Mouse (Mus musculus) lung, postnatal 10 days (tissue): ENCODE measurements at regions not wholly inside any gene's neighbourhood (a gene's known extent, or its start where the extent isn't known, plus 50 kb on each side); places are given as distances from the start of the nearest gene placed in this dataset.
"Not testable (repeated sequence)": the region's sequence is repeated elsewhere in the genome, so short reads cannot be mapped to it uniquely, and the experiment has no call there.

ENCODE experiments used
- DNase-seq: peaks from one replicate; pipeline ENCODE4 v3.0.0; 2021

DNA sequence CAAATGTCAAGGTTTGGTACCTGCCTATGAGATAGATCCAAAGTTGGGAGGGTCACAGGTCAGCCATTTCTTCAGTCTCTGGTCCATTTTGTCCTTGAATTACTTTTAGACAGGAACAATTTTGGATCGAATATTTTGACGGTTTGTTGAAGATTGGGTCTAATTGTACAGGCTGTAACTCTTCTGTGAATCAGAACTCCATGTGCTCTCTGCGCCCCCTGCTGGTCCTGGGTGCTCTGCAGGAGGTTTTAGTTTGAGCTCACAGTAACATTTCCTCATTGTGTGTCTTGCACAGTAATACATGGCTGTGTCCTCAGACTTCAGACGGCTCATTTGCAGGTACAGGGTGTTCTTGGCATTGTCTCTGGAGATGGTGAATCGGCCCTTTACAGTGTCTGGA lies 158.1 kb downstream of the Adam6a start:
- DNase-seq = not testable (repeated sequence)

DNA sequence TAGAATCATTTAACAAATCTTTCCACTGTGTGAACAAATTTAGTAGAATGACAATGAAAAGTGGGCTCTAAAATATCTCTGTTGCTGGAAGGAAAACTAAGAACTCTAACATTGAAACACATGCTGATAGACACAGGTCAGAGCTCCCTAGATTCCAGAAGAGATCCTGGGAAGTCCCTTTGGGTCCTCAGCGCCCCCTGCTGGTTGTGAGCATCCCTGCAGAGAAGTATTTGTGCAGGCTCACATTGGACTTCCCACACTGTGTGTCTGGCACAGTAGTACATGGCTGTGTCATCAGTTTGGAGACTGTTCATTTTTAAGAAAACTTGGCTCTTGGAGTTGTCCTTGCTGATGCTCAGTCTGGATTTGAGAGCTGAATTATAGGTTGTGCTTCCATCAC lies 172.7 kb downstream of the Adam6a start:
- DNase-seq = peak; percentile 6

DNA sequence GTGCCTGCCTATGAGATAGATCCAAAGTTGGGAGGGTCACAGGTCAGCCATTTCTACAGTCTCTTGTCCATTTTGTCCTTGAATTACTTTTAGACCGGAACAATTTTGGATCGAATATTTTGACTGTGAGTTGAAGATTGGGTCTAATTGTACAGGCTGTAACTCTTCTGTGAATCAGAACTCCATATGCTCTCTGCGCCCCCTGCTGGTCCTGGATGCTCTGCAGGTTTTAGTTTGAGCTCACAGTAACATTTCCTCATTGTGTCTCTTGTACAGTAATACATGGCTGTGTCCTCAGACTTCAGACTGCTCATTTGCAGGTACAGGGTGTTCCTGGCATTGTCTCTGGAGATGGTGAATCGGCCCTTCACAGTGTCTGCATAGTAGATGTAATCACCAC lies 192.1 kb downstream of the Adam6a start:
- no peak for DNase-seq

DNA sequence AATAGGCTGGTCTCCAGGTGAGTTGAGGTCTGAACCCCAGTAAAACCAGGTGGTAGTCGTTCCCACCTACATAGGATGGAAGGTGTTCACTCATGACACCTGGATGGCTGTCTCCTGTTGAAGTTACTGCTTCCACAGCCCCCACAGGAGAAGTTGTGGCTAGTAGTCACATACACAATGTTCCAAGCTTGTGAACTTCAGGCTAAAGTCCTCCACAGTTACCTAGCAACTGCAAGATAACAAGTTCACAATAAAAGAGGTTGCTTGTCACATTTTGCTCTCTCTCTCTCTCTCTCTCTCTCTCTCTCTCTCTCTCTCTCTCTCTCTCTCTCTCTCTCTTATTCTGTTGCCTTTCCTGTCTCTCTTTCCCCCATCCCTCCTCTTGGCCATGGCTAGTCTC lies 202.6 kb downstream of the Adam6a start:
- DNase-seq = no peak

DNA sequence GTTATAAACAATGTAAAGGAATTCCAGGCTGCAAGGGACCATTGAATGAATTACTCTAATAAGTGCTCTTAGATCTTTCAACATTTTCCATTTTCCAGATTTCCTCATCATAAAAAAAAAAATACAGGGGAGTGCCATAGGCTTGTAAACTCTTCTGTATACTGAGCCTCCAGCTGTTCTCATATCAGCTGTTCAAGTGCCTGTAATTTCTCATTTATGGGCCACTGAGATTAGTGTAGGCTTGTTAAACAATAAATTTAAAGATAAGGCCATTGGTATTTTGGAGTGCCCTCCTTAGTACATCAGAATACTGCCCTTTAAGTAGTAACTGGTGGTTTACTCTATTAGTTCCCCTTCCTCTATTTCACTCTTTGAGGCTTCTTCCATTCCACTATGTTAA lies 204.3 kb downstream of the Adam6a start:
- DNase-seq = no peak

DNA sequence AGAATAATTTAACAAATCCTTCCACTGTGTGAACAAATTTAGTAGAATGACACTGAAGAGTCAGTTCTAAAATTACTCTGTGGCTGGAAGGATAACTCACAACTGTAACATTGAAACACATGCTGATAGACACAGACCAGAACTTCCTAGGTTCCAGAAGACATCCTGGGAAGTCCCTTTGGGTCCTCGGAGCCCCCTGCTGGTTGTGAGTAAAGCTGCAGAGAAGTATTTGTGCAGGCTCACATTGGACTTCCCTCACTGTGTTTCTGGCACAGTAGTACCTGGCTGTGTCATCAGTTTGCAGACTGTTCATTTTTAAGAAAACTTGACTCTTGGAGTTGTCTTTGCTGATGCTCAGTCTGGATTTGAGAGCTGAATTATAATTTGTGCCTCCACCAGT lies 225.9 kb downstream of the Adam6a start:
- DNase-seq = no peak

DNA sequence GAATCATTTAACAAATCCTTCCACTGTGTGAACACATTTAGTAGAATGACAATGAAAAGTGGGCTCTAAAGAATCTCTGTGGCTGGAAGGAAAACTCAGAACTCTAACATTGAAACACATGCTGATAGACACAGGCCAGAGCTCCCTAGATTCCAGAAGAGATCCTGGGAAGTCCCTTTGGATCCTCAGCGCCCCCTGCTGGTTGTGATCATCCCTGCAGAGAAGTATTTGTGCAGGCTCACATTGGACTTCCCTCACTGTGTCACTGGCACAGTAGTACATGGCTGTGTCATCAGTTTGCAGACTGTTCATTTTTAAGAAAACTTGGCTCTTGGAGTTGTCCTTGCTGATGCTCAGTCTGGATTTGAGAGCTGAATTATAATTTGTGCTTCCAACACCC lies 252.2 kb downstream of the Adam6a start:
- not testable (repeated sequence) for DNase-seq

DNA sequence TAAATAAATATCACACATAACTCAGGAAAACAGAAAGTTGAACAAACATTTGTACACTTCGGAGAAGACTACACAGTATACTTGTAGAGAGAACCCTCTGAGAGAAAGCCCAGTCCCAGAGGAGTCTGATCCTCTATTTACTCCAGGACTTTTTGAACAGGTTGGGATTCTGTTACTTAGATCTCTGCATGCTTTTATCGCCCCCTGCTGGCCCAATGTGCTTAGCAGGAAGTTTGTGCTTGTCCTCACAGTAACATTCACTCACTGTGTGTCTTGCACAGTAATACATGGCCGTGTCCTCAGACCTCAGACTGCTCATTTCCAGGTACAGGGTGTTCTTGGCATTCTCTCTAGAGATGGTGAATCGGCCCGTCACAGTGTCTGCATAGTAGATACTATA lies 282.7 kb downstream of the Adam6a start:
- DNase-seq = no peak

DNA sequence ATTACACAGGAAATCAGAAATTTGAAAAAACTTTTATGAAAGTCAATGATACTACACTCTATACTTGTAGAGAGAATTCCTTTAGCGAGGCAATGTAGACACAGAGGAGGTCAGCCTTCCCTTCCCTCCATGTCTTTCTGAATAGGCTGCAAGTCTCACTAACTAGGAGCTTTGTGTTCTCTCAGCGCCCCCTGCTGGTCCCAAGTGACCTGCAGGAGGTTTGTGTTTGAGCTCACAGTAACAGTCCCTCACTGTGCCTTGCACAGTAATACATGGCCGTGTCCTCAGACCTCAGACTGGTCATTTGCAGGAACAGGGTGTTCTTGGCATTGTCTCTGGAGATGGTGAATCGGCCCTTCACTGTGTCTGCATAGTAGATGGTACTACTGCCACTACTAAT lies 315.2 kb downstream of the Adam6a start:
- no peak for DNase-seq

DNA sequence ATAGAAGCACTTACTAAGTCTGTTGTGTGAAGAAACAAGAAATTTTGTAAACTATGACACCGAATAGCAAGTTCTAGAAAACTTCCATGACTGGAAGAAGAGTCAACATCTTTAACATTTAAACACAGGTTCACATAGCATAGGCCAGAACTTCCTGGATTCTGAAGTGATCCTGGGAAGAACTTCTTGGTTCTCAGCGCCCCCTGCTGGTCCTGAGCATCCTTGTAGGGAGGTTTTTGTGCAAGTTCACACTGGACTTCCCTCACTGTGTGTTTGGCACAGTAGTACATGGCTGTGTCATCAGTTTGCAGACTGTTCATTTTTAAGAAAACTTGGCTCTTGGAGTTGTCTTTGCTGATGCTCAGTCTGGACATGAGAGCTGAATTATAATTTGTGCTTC lies 335.1 kb downstream of the Adam6a start:
- peak; percentile 3 for DNase-seq

DNA sequence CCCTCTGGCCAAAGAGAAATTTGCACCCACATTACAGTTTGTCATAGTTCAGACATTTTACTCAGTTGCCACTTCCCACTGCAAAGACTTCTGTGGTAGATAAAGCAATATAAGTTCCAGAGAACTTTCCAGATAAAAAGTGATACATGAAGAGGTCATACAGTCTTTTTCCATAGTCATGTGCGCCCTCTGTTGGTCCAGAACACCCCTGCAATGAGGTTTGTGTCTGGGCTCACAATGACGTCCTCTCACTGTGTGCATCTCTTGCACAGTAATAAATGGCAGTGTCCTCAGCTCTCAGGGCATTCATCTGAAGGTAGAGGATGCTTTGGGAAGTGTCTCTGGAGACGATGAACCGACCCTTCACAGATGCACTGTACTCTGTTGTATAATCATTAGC lies 352.4 kb downstream of the Adam6a start:
- no peak for DNase-seq

DNA sequence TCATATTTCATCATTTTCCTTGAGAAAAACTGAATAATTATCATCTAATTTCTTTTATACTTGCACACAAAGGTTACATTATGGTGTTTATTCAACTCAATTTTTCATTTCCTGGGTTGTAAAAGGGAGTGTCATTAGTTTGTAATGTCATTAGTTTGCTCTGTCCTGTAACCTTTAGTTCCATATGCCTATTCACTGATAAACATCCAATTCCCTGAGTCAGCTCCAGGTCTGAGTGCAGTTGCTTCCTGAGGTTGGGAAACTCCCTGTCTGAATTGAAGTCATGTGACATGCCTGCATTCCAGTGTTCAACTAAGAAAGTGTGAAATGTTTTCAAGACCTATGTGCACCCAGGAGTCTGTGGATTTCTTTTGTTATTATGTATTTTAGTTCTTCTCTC lies 362.8 kb downstream of the Adam6a start:
- no peak for DNase-seq

DNA sequence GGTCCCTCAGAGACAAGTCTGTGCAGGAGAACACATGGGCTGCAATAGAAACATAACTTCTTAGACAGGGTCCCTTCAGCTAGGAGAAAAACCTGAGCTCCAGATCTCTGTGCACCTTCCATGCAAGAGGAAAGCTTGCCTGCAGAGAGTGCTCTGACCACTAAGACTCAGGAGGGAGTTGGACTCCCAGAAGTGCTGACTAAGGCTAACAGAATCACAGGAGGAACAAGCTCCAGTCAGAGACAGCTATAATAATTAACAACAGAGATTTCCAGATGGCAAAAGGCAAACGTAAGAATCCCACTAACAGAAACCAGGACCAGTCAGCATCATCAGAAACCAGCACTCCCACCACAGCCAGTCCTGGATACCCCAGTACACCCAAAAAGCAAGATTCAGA lies 364.0 kb downstream of the Adam6a start:
- DNase-seq = no peak

DNA sequence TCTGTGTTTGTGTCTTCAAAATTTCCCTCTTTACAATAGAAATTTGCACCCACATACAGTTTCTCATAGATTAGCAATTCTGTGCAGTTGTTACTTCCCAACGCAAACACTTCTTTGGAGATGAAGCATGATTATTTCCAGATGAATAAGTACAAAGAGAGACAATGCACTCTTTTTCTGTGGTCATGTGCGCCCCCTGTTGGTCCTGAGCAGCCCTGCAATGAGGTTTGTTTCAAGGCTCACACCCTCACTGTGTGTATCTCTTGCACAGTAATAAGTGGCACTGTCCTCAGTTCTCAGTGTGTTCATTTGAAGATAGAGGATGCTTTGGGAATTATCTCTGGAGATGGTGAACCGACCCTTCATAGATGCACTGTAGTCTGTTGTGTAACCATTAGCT lies 368.1 kb downstream of the Adam6a start:
- no peak for DNase-seq

DNA sequence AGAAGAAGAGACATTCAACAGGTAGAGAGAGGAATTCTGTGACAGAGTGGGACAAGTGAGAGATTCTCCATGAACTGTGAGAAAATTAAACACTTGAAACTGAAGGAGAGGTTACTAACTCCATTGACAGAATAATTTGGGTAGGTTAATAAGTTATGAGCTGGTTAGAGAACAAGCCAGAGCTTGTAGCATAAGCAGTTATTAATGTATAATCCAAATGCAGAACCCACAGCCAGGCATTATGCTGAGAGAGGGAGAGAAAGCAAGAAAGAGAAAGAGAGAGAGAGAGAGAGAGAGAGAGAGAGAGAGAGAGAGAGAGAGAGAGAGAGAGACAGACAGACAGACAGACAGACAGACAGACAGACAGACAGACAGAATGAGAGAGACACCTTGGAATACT lies 397.0 kb downstream of the Adam6a start:
- no peak for DNase-seq

DNA sequence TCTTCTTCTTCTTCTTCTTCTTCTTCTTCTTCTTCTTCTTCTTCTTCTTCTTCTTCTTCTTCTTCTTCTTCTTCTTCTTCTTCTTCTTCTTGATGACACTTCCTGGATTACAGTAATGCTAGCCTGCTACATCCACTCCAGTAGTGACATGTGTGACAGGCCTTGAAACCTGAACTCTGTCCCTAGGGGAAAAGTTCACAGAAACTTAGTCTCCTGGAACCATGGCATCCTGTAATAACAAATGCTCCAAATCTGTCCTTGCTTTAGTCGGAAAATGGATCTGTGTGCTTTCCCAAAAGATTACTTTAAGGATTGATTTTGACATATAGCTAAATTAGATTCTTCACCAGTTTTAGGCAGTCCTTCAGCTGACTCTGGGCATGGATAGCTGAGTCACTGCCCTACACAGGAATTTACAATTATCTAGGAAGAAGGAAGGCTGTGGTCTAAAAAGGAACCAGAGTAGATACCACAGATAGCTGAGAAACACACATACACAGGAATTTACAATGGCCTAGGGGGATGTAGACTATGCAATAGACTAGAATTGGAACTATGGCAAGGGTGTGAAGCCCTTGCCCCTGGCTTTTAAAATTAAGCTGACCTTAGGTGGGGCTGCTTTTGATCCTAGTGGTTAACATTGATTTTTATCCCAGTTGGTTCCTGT lies 400.1 kb downstream of the Adam6a start:
- DNase-seq = not testable (repeated sequence)

DNA sequence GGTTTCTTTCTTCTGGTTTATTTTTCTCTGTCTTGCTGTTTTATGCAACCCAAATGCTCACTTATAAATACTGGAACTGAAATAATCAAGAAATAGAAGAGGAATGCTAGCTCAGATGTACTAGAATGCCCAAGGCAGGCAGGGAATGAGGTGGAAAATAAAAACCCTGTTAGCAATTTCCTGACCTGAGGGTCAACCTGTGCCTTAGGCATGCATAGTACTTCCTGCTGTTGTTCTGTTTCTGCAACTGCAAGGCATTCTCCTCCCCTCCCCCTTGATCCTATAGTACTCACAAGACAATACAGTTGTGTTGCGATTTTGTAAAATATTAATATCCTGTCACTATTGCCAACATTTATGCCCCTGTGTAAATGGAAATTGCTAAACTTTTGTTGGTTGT lies 402.1 kb downstream of the Adam6a start:
- DNase-seq = not testable (repeated sequence)

DNA sequence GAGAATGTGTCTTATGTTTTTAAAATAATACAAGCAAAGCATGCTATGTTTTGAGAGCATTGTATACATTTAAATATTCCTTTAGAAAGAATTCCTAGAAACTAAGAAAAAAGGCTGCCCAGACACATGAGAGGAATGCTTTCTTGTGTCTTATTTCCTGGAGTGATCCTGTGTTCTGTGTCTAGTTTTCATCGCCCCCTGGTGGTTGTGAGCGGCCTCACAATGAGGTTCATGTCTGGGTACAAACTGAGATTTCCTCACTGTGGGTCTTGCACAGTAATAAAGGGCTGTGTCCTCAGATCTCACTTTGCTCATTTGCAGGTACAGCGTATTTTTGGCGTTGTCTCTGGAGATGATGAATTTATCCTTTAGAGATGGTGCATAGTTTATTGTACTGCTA lies 404.3 kb downstream of the Adam6a start:
- not testable (repeated sequence) for DNase-seq

DNA sequence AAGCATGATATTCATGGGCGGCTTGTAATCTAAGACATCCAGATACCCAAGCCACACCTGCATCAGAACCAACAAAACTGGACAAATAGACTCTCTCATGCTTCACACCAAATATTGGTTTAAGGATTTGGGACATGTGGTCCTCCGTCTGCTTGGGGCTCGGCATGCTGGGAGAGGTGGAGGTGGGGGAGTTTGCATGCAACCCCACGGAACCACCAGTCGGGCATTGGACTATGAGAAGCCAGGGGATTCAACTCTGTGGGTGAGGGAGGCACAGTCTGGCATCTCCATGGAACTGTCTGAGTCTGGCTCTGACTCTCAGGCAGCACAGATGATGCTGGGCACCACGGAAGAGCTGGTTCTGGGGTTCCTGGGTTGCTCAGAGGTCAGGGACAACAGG lies 430.6 kb downstream of the Adam6a start:
- DNase-seq = no peak

DNA sequence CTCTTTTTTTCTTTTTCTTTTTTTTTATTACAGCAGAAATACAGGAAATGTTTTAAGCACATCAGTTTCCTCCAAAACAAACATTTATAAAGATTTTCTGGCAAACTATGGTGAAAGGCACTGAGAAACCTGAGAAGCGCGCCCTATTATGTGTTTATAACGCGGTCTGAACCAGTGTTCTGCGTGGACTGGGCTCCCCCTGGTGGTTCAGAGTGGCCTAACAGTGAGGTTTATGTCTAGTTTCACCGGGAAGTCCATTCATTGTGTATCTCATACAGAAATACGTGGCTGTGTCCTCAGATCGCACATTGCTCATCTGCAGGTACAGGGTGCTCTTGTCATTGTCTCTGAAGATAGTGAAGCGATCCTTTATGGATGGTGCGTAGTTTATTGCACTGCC lies 437.9 kb downstream of the Adam6a start:
- peak; percentile 70 for DNase-seq

DNA sequence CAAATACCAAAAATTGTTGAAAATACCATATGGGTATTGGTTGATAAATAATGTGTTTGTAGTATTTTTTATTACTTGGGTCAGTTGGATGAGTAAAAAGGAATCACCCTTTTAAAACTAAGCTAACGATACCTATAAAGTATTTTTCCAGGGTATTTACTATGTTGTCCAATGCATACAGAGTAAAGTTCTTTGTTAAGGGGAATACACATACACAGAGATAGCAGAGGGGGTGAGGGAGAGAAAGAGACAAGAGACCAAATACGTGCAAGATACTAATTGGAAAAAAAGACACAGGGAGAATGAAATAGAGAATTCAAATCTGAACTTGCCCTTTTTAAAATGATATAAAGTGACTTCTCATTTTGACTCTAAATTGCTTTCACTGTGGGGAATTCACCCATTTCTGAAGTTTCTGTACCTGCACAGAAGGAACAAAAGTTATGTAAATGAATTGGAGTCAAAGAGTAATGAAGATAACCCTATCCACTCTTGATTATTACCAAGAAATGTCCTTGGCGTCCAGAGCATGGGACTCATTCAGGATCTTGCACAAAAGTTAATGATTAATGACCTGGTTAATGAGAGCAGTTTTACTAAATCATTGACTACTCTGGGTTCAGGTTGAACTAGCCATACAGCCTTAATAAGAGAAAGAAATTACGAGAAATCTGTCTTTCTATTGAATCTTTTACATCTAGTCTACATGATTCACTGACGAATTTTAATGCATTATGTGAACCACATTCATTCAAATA lies 443.7 kb downstream of the Adam6a start:
- DNase-seq = no peak

DNA sequence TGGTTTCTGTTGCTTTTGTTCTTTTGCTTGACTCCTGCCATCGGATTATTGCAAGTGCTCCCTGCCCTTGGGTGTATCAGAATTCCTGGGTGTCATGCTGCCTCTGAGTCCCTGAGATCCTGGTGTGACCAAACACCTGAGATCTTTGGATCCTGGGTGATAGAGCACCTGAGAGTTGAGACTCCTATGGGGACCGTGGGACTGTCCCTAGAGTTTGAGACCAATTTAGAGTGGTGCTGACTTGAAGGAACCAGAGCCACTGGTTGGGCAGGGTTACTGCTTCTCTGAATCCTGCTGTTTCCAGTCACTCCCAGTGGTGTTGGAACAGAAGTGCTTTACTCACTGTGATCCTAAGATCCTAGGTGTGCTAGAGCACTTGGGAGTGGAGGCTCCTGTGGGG lies 448.7 kb downstream of the Adam6a start:
- peak; percentile 5 for DNase-seq

DNA sequence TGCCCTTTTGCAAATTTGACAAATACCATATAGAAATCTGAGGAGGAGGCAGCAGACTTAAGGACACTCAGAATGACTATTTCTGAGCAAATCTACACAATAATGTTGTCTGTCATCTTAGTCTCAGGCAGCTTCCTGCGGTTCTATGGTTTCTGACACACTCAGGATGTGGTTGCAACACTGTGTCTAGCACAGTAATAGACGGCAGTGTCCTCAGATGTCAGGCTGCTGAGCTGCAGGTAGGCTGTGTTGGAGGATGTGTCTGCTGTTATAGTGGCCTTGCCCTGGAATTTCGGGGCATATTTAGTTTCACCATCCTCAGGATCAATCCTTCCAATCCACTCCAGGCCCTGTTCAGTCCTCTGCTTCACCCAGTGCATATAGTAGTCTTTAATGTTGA lies 450.6 kb downstream of the Adam6a start:
- DNase-seq = not testable (repeated sequence)

DNA sequence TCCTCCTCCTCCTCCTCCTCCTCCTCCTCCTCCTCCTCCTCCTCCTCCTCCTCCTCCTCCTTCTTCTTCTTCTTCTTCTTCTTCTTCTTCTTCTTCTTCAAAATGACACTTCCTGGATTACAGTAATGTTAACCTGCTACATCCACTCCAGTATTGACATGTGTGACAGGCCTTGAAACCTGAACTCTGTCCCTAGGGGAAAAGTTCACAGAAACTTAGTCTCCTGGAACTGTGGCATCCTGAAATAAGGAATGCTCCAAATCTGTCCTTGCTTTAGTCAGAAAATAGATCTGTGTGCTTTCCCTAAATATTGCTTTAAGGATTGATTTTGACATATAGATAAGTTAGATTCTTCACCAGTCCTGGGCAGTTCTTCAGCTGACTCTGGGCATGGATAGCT lies 464.8 kb downstream of the Adam6a start:
- not testable (repeated sequence) for DNase-seq

DNA sequence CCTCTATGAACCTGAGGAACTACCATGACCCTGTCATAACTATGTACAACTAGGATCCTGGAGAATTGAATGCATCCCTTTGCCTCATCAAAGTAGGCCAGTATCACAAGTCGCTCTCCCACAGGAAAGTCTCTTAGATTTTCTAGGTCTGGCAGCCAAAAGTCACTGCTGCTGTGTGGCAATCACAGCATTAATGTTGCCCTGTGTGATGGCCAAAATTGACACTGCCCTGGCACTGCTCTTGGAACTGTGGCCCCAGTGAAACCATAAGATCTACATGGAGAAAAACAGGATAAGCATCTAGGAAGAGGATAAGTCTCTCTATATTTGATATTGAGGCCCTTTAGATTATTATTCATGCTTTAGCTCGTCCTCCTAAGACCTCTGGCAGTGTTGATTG lies 465.7 kb downstream of the Adam6a start:
- no peak for DNase-seq
